Mouse (Mus musculus) kidney, postnatal 0 days (tissue): ENCODE measurements around the gene Ppt2. TPM values are rescaled to one million over a fixed set of nuclear protein-coding genes. Genes with fewer than 3 reads are reported as not detected.

Experiments used
- ATAC-seq: fragments of 200-750 bp; cut with Nextera tagmentation; replicated peaks from 2 replicates; pipeline ENCODE4 v1.8.0; 2017; ENCODE audit warnings: low read depth, moderate number of reproducible peaks, moderate TSS enrichment, moderate library complexity; ENCODE audit not compliant: low FRiP score
- DNase-seq: peaks from one replicate; pipeline ENCODE4 v3.0.0-alpha.2; 2016; ENCODE audit warnings: low spot score
- H3K27ac ChIP-seq: fragments of 300-500 bp; sonication (generic); 2 replicates; pipeline ENCODE4 v1.5.1; 2014; ENCODE audit warnings: mild to moderate bottlenecking
- H3K27me3 ChIP-seq: fragments of 300-500 bp; sonication (generic); 2 replicates; pipeline ENCODE4 v1.6.1; 2014; ENCODE audit warnings: low read length, mixed read lengths; ENCODE audit not compliant: insufficient read depth
- H3K36me3 ChIP-seq: fragments of 300-500 bp; sonication (generic); 2 replicates; pipeline ENCODE4 v1.6.1; 2014; ENCODE audit warnings: low read length, mixed read lengths; ENCODE audit not compliant: insufficient read depth
- H3K4me1 ChIP-seq: fragments of 300-500 bp; sonication (generic); replicated peaks from 2 replicates; pipeline ENCODE4 v1.6.1; 2014; ENCODE audit warnings: antibody characterized with exemption, low read length, mixed read lengths; ENCODE audit not compliant: insufficient read depth
- H3K4me2 ChIP-seq: fragments of 300-500 bp; sonication (generic); 2 replicates; pipeline ENCODE4 v1.6.1; 2014; ENCODE audit warnings: mild to moderate bottlenecking, low read length, moderate library complexity, mixed read lengths
- H3K4me3 ChIP-seq: fragments of 300-500 bp; sonication (generic); replicated peaks from 2 replicates; pipeline ENCODE4 v1.5.1; 2014; ENCODE audit warnings: low read depth, low read length
- H3K9ac ChIP-seq: fragments of 300-500 bp; sonication (generic); 2 replicates; pipeline ENCODE4 v1.6.1; 2014; ENCODE audit warnings: low read depth, low read length
- H3K9me3 ChIP-seq: fragments of 300-500 bp; sonication (generic); replicated peaks from 2 replicates; pipeline ENCODE4 v1.6.1; 2016; ENCODE audit warnings: low read length, inconsistent platforms, mixed read lengths
- CTCF ChIP-seq: IDR thresholded peaks from 2 replicates; pipeline ENCODE4 v1.5.1; 2016; ENCODE audit warnings: antibody characterized with exemption, low read depth, mild to moderate bottlenecking, moderate library complexity
- WGBS: fragments of 180-500 bp; shearing (Covaris S2); extraction: QIAGEN DNeasy Blood & Tissue Kit; methylation state at CpG from one replicate; pipeline ENCODE4 v1.1.7; 2014; 5-methylcytosine and 5-hydroxymethylcytosine counted together
- polyA plus RNA-seq: library from polyadenylated mRNA; unstranded; fragments of >200 nt; fragmentation: Nextera tagmentation; extraction: Ambion mirVana; gene quantifications from 2 replicates; pipeline ENCODE4 v1.2.1, GENCODE M21; 2015

Gene Ppt2
- polyA plus RNA-seq, 1 experiment from 2014 or later = 62.9 TPM

- Histone ChIP-seq H3K27me3 (no peaks in the 10 kb centered on the region), H3K27ac (no peak overlapping the region), H3K9ac (no peak overlapping the region), H3K4me3 (0 out of 2 replicates have a peak overlapping the region, but pooled peaks have one; percentile 99), H3K4me1 (peaks cover 15% of the 10 kb centered on the region), H3K36me3 (peaks cover 39% of the 10 kb centered on the region), H3K9me3 (no peaks in the 10 kb centered on the region), H3K4me2 (peak overlapping the region; percentile 83; the same call in 1 of the 2 replicates)
- WGBS = 70% methylated on average over 16 of the region's 16 CpGs
- no peak for TF ChIP-seq CTCF
- no peak for DNase-seq
- no peak for ATAC-seq
Measured at GRCm38 (mm10) chr17:34648141-34648890, 20.0 kb upstream of the Ppt2 start.

- Histone ChIP-seq H3K4me1 (peaks cover 15% of the 10 kb centered on the region), H3K27me3 (no peaks in the 10 kb centered on the region), H3K4me2 (peak within 1 kb of the TSS; percentile 83), H3K9ac (peak within 1 kb of the TSS; percentile 85), H3K4me3 (peak within 1 kb of the TSS; percentile 99), H3K27ac (peak within 1 kb of the TSS; percentile 69), H3K9me3 (no peaks in the 10 kb centered on the region), H3K36me3 (peaks cover 29% of the 10 kb centered on the region)
- under 1% methylated on average over 60 of the region's 66 CpGs for WGBS
- no peak; the same call in 1 of the 2 replicates for TF ChIP-seq CTCF
- DNase-seq = peak; percentile 99
- peak; percentile 96 for ATAC-seq
Measured at GRCm38 (mm10) chr17:34646906-34647787, 18.8 kb upstream of the Ppt2 start, which contains the start of gene Atf6b. Atf6b (plus strand) TSS chr17:34647146.

GRCm38 (mm10) chr17:34645831-34646511 is 17.7 kb upstream of the Ppt2 start:
- Histone ChIP-seq H3K9ac (no peak overlapping the region), H3K4me3 (no peak overlapping the region), H3K27ac (no peak overlapping the region), H3K27me3 (no peaks in the 10 kb centered on the region), H3K36me3 (peaks cover 18% of the 10 kb centered on the region; the same call in 1 of the 2 replicates), H3K9me3 (no peaks in the 10 kb centered on the region), H3K4me1 (peaks cover 19% of the 10 kb centered on the region), H3K4me2 (peak overlapping the region; percentile 77)
- no peak for DNase-seq
- WGBS = 87% methylated on average over 30 of the region's 30 CpGs
- no peak for ATAC-seq
- TF ChIP-seq CTCF = no peak

GRCm38 (mm10) chr17:34645256-34645829 is 17.0 kb upstream of the Ppt2 start:
- no peak for DNase-seq
- ATAC-seq = no peak
- peak overlapping the region; percentile 61 for H3K9ac ChIP-seq
- peaks cover 24% of the 10 kb centered on the region for H3K4me1 ChIP-seq
- no peaks in the 10 kb centered on the region for H3K9me3 ChIP-seq
- peak overlapping the region; percentile 79; the same call in 1 of the 2 replicates for H3K27ac ChIP-seq
- no peaks in the 10 kb centered on the region for H3K27me3 ChIP-seq
- H3K4me3 ChIP-seq = peak overlapping the region; percentile 51
- H3K36me3 ChIP-seq = peaks cover 12% of the 10 kb centered on the region; the same call in 1 of the 2 replicates
- peak overlapping the region; percentile 77 for H3K4me2 ChIP-seq
- TF ChIP-seq CTCF = no peak
- 56% methylated on average over 10 of the region's 10 CpGs for WGBS

- H3K4me1 ChIP-seq = peaks cover 24% of the 10 kb centered on the region
- H3K27me3 ChIP-seq = no peaks in the 10 kb centered on the region
- ATAC-seq (peak; percentile 76), DNase-seq (peak; percentile 98)
- H3K9me3 ChIP-seq = no peaks in the 10 kb centered on the region
- peaks cover 8% of the 10 kb centered on the region; the same call in 1 of the 2 replicates for H3K36me3 ChIP-seq
- WGBS = under 1% methylated on average over 16 of the region's 16 CpGs
- peak within 1 kb of the TSS; percentile 77 for H3K4me2 ChIP-seq
- H3K27ac ChIP-seq = peak within 1 kb of the TSS; percentile 79
- H3K4me3 ChIP-seq = peak within 1 kb of the TSS; percentile 51
- TF ChIP-seq CTCF = no peak
- peak within 1 kb of the TSS; percentile 61 for H3K9ac ChIP-seq
Measured at GRCm38 (mm10) chr17:34644608-34645007, 16.3 kb upstream of the Ppt2 start, which contains the start of gene Fkbpl. Fkbpl (plus strand) TSS chr17:34644764.
